Mouse (Mus musculus) heart, embryonic 13.5 days (tissue): ENCODE measurements at regions not wholly inside any gene's neighbourhood (a gene's known extent, or its start where the extent isn't known, plus 50 kb on each side); places are given as distances from the start of the nearest gene placed in this dataset.

Experiments used
- ATAC-seq: fragments of 200-750 bp; cut with Nextera tagmentation; 2 replicates; pipeline ENCODE4 v1.8.0; 2017; ENCODE audit warnings: moderate TSS enrichment; ENCODE audit not compliant: insufficient number of reproducible peaks, low FRiP score, low TSS enrichment; ENCODE audit errors: extremely low read depth
- H3K27ac ChIP-seq: fragments of 300-500 bp; sonication (generic); replicated peaks from 2 replicates; pipeline ENCODE4 v1.5.1; 2015; ENCODE audit warnings: moderate library complexity, mild to moderate bottlenecking, inconsistent platforms
- H3K27me3 ChIP-seq: fragments of 300-500 bp; sonication (generic); replicated peaks from 2 replicates; pipeline ENCODE4 v1.6.1; 2015; ENCODE audit warnings: mild to moderate bottlenecking, inconsistent platforms
- H3K36me3 ChIP-seq: fragments of 300-500 bp; sonication (generic); 2 replicates; pipeline ENCODE4 v1.6.1; 2015; ENCODE audit warnings: mild to moderate bottlenecking, inconsistent platforms
- H3K4me1 ChIP-seq: fragments of 300-500 bp; sonication (generic); 2 replicates; pipeline ENCODE4 v1.6.1; 2015; ENCODE audit warnings: inconsistent platforms
- H3K4me2 ChIP-seq: fragments of 300-500 bp; sonication (generic); 2 replicates; pipeline ENCODE4 v1.6.1; 2015; ENCODE audit warnings: inconsistent platforms, mild to moderate bottlenecking, moderate library complexity
- H3K4me3 ChIP-seq: fragments of 300-500 bp; sonication (generic); 2 replicates; pipeline ENCODE4 v1.5.1; 2015; ENCODE audit warnings: moderate library complexity, mild to moderate bottlenecking, inconsistent platforms
- H3K9ac ChIP-seq: fragments of 300-500 bp; sonication (generic); 2 replicates; pipeline ENCODE4 v1.6.1; 2015; ENCODE audit warnings: inconsistent platforms, mild to moderate bottlenecking, moderate library complexity
- H3K9me3 ChIP-seq: fragments of 300-500 bp; sonication (generic); 2 replicates; pipeline ENCODE4 v1.6.1; 2016; ENCODE audit warnings: inconsistent platforms
- WGBS: fragments of 180-500 bp; shearing (Covaris S2); methylation state at CpG from one replicate; pipeline ENCODE4 v1.1.7; 2015; ENCODE audit warnings: mixed read lengths; 5-methylcytosine and 5-hydroxymethylcytosine counted together

- H3K9ac ChIP-seq, result no peak overlapping the region
- no peaks in the 10 kb centered on the region for H3K36me3 ChIP-seq
- no peaks in the 10 kb centered on the region for H3K9me3 ChIP-seq
- 51% methylated on average over 6 of the region's 6 CpGs for WGBS
- 0 out of 2 replicates have a peak overlapping the region, but pooled peaks have one; percentile 28 for H3K27ac ChIP-seq
- H3K27me3 ChIP-seq, result no peaks in the 10 kb centered on the region
- no peak overlapping the region for H3K4me3 ChIP-seq
- no peak overlapping the region for H3K4me2 ChIP-seq
- H3K4me1 ChIP-seq, result peaks cover 29% of the 10 kb centered on the region
- ATAC-seq, result no peak
These were observed 395.0 kb upstream of the Adgrl2 start for GRCm38 (mm10) chr3:149385336-149385735.

- Histone ChIP-seq H3K9ac (no peak overlapping the region), H3K9me3 (no peaks in the 10 kb centered on the region), H3K4me2 (no peak overlapping the region), H3K4me1 (peaks cover 23% of the 10 kb centered on the region), H3K27ac (no peak overlapping the region), H3K36me3 (no peaks in the 10 kb centered on the region), H3K27me3 (no peaks in the 10 kb centered on the region), H3K4me3 (no peak overlapping the region)
- 68% methylated on average over 10 of the region's 10 CpGs for WGBS
- no peak for ATAC-seq
These were observed 391.3 kb upstream of the Adgrl2 start for GRCm38 (mm10) chr3:149381559-149382245.

DNA sequence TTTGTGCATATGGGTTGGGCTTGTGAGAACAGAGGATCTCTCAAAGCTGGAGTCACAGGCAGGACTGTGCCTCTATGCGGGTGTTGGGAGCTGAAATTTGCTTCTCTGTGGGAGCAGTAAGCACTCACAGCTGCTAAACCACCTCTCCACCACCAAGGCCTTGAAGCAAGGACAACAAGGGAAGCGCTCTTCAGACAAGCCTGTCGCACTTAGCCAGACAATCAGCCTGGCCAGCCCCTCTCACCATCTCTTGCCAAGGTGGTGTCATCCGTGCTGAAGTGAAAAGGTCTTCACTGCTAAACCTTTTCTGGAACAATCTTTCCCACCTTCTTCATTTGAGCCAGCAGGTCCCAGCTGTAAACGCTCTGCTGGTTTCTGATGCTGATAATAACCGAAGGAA, 390.7 kb upstream of the Adgrl2 start:
- H3K27ac ChIP-seq, result no peak overlapping the region

GRCm38 (mm10) chr3:149379866-149380472, 389.6 kb upstream of the Adgrl2 start:
- Histone ChIP-seq H3K9ac (no peak overlapping the region), H3K27me3 (no peaks in the 10 kb centered on the region), H3K4me2 (no peak overlapping the region), H3K4me3 (no peak overlapping the region), H3K36me3 (no peaks in the 10 kb centered on the region), H3K9me3 (no peaks in the 10 kb centered on the region), H3K4me1 (peaks cover 10% of the 10 kb centered on the region), H3K27ac (no peak overlapping the region)
- ATAC-seq, result no peak
- WGBS, result 71% methylated on average over 15 of the region's 15 CpGs

More for the DNA sequence above, 390.7 kb upstream of the Adgrl2 start:
- Histone ChIP-seq H3K9me3 (no peaks in the 10 kb centered on the region), H3K4me2 (no peak overlapping the region), H3K27me3 (no peaks in the 10 kb centered on the region), H3K9ac (no peak overlapping the region), H3K4me3 (no peak overlapping the region), H3K4me1 (peaks cover 19% of the 10 kb centered on the region), H3K36me3 (no peaks in the 10 kb centered on the region)
- 58% methylated on average over 6 of the region's 6 CpGs for WGBS
- ATAC-seq, result no peak

DNA sequence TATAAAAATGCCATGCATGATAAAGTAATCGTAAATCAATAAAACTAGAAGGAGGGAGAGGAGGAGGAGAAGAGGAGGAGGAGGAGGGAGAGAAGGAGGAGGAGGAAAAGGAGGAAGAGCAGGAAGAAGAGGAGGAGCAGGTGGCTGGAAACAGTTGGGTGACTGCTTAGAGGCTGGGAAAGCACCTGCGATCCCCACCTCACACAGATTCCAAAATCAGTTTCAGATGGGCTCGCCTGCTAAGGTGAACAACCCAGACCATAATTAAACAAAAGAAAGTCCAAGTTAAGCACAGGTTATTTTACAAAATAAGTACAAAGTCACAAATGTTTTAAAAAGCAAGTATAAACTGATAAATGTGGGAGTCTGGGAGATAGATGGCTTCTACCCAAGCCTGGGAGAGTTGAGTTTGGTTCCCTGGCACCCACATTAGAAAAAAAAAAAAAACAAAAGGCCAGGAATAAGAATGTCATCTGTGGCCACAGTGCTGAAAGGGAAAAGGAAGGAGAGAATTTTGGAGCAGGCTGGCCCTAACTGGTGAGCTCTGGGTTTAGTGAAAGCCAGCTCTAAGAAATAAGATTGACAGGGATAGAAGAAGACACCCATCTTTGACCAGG, 389.0 kb upstream of the Adgrl2 start:
- Histone ChIP-seq H3K27ac (no peak overlapping the region), H3K36me3 (no peaks in the 10 kb centered on the region), H3K9ac (no peak overlapping the region), H3K4me3 (no peak overlapping the region), H3K9me3 (no peaks in the 10 kb centered on the region), H3K4me2 (no peak overlapping the region), H3K4me1 (peaks cover 10% of the 10 kb centered on the region), H3K27me3 (no peaks in the 10 kb centered on the region)
- 78% methylated on average over 3 of the region's 3 CpGs for WGBS
- ATAC-seq, result no peak

- Histone ChIP-seq H3K36me3 (no peaks in the 10 kb centered on the region), H3K27ac (no peak overlapping the region), H3K4me2 (no peak overlapping the region), H3K27me3 (no peaks in the 10 kb centered on the region), H3K9me3 (no peaks in the 10 kb centered on the region), H3K4me3 (no peak overlapping the region), H3K9ac (no peak overlapping the region), H3K4me1 (peaks cover 16% of the 10 kb centered on the region)
- no peak for ATAC-seq
- 81% methylated on average over 5 of the region's 5 CpGs for WGBS
These were observed 381.1 kb upstream of the Adgrl2 start for GRCm38 (mm10) chr3:149371439-149371838.

GRCm38 (mm10) chr3:149370517-149371227, 380.3 kb upstream of the Adgrl2 start:
- H3K36me3 ChIP-seq, result no peaks in the 10 kb centered on the region
- no peak overlapping the region for H3K27ac ChIP-seq
- H3K4me3 ChIP-seq, result no peak overlapping the region
- no peak overlapping the region for H3K9ac ChIP-seq
- peaks cover 16% of the 10 kb centered on the region for H3K4me1 ChIP-seq
- no peaks in the 10 kb centered on the region for H3K9me3 ChIP-seq
- H3K4me2 ChIP-seq, result no peak overlapping the region
- no peaks in the 10 kb centered on the region for H3K27me3 ChIP-seq
- 88% methylated on average over 6 of the region's 6 CpGs for WGBS
- ATAC-seq, result no peak

DNA sequence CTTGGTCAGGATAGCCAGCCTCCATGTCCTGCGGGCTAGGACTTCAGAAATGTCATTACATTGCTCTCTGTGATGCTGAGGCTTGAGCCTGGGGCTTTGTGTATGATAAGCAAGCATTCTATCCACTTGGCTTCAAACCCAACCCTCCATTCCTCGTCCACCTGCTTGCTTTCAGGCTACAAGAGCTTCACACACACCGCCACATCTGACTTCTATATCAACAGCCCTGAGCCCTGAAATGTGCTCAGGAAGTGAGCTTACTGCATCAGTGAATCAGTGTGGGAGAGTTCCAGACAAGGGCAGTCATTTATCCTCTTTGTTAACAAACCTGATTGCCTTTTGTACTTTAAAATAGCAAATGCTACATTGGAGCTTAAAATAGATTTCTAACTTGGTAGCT, 377.5 kb upstream of the Adgrl2 start:
- no peaks in the 10 kb centered on the region for H3K36me3 ChIP-seq
- no peaks in the 10 kb centered on the region for H3K9me3 ChIP-seq
- H3K4me1 ChIP-seq, result peaks cover 24% of the 10 kb centered on the region
- no peak overlapping the region for H3K4me2 ChIP-seq
- ATAC-seq, result no peak
- peak overlapping the region; percentile 26 for H3K27ac ChIP-seq
- WGBS, result 33% methylated on average over 3 of the region's 3 CpGs
- H3K27me3 ChIP-seq, result no peaks in the 10 kb centered on the region
- no peak overlapping the region for H3K9ac ChIP-seq
- no peak overlapping the region for H3K4me3 ChIP-seq

- WGBS, result 32% methylated on average over 2 of the region's 2 CpGs
- H3K4me2 ChIP-seq, result no peak overlapping the region
- H3K4me3 ChIP-seq, result no peak overlapping the region
- no peak overlapping the region for H3K27ac ChIP-seq
- ATAC-seq, result no peak
- no peak overlapping the region for H3K9ac ChIP-seq
- H3K27me3 ChIP-seq, result no peaks in the 10 kb centered on the region
- H3K36me3 ChIP-seq, result no peaks in the 10 kb centered on the region
- peaks cover 27% of the 10 kb centered on the region for H3K4me1 ChIP-seq
- H3K9me3 ChIP-seq, result no peaks in the 10 kb centered on the region
These were observed 369.8 kb upstream of the Adgrl2 start for GRCm38 (mm10) chr3:149360164-149360563.

DNA sequence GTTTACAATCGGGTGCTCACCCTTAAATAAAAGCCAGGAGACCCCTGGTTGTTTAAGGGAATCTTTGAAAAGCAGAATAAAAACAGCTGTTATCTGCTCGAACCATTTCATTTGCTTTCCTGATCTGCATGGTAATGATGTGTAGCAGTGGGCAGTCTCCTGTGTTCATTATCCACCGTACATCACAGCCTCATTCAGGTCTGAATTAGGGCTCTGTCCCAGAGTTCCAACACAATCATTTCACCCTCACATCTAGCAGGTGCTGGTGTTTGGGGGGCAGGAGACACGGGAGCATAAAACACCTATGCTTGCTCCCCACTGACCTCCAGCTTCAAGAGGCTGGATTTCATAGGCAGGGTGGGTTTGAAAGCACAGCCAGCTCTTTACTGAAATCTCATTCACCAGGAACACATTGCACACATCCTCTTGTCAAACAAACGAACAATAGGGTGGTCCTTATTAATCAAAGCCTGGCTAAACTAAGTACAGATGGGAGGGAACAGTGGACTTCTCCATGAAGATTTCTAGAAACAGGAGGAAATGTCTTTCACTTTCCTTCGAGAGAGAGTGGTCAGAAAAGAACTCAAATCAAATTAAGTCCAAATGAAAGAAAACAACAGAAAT, 368.3 kb upstream of the Adgrl2 start:
- WGBS, result 46% methylated on average over 6 of the region's 6 CpGs
- H3K9ac ChIP-seq, result no peak overlapping the region
- no peaks in the 10 kb centered on the region for H3K27me3 ChIP-seq
- no peak for ATAC-seq
- H3K9me3 ChIP-seq, result no peaks in the 10 kb centered on the region
- H3K36me3 ChIP-seq, result no peaks in the 10 kb centered on the region
- H3K4me3 ChIP-seq, result no peak overlapping the region
- peak overlapping the region; percentile 42; the same call in 1 of the 2 replicates for H3K27ac ChIP-seq
- peak overlapping the region; percentile 8; the same call in 1 of the 2 replicates for H3K4me2 ChIP-seq
- peaks cover 32% of the 10 kb centered on the region for H3K4me1 ChIP-seq
